Mouse (Mus musculus) cerebellum, adult 2 months (tissue): ENCODE measurements around the gene Gm3285.

Experiments
- CTCF ChIP-seq: fragments of 200-500 bp; IDR thresholded peaks from 2 replicates; pipeline ENCODE4 v1.5.1; 2011; ENCODE audit warnings: low read depth, mild to moderate bottlenecking, control low read depth, low read length, moderate library complexity, borderline replicate concordance; ENCODE audit not compliant: insufficient read depth
- POLR2A ChIP-seq: fragments of 200-500 bp; IDR thresholded peaks from 2 replicates; pipeline ENCODE4 v1.6.1; 2011; ENCODE audit warnings: low read length, control low read depth, borderline replicate concordance; ENCODE audit not compliant: insufficient read depth

DNA sequence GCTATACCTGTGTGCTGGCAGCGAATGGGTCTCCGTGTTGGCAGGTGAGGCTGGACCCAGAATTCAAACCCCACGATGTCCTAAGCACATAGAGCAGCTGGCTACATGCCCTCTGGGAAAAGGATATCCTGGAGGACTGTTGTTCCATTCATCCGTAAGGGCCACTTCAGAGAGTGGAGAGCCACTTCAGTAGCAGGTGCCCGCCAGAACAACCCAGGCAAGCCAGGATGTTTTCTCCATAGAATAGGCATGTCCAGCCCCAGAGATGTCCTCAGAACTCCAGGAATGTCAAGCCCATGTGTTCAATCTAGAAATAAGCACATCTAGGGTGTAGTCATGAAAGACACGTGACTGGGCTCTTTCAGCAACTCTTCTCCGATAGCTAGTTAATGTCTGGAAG lies 7.9 kb downstream of the Gm3285 start:
- TF ChIP-seq CTCF = no peak
- no peak for TF ChIP-seq POLR2A
